Mouse (Mus musculus): ENCODE results near the gene Pnkd. TPM values are rescaled to one million over a fixed set of nuclear protein-coding genes. Genes with fewer than 3 reads are reported as not detected.
A peak's percentile ranks its signal among the peaks of the same experiment; 100 is the strongest.

The Pnkd gene
- polyA plus RNA-seq, 1 experiment from 2014 or later, result 103 TPM

- no peak for ATAC-seq (ENCODE audit: insufficient read depth)
- Histone ChIP-seq H3K4me2 (no peak overlapping the region), H3K4me1 (ENCODE audit: insufficient read depth) (peaks cover 12% of the 10 kb centered on the region), H3K27me3 (ENCODE audit: insufficient read depth, low read length) (no peaks in the 10 kb centered on the region), H3K27ac (ENCODE audit: low read depth) (no peak overlapping the region), H3K9ac (no peak overlapping the region), H3K36me3 (ENCODE audit: insufficient read depth) (no peaks in the 10 kb centered on the region), H3K9me3 (ENCODE audit: low read depth, low read length) (no peaks in the 10 kb centered on the region), H3K4me3 (ENCODE audit: low read depth, low read length) (no peak overlapping the region)
- WGBS, result 64% methylated on average over 7 of the region's 7 CpGs
- TF ChIP-seq CTCF (IDR thresholded peaks at IDR 0.05; ENCODE audit: low read depth), result no peak
- DNase-seq, result no peak
These were observed 45.2 kb downstream of the Pnkd start for GRCm38 (mm10) chr1:74329899-74330431.

- no peak for TF ChIP-seq CTCF (IDR thresholded peaks at IDR 0.05; ENCODE audit: low read depth)
- Histone ChIP-seq H3K9ac (no peak overlapping the region), H3K4me2 (no peak overlapping the region), H3K27ac (ENCODE audit: low read depth) (peak overlapping the region; percentile 44), H3K36me3 (ENCODE audit: insufficient read depth) (no peaks in the 10 kb centered on the region), H3K27me3 (ENCODE audit: insufficient read depth, low read length) (no peaks in the 10 kb centered on the region), H3K9me3 (ENCODE audit: low read depth, low read length) (no peaks in the 10 kb centered on the region), H3K4me1 (ENCODE audit: insufficient read depth) (peaks cover 12% of the 10 kb centered on the region), H3K4me3 (ENCODE audit: low read depth, low read length) (no peak overlapping the region)
- ATAC-seq (ENCODE audit: insufficient read depth) (no peak), DNase-seq (peak; percentile 30)
- 68% methylated on average over 4 of the region's 4 CpGs for WGBS
These were observed 46.4 kb downstream of the Pnkd start for GRCm38 (mm10) chr1:74331046-74331681.

GRCm38 (mm10) chr1:74332241-74332763 lies 47.6 kb downstream of the Pnkd start:
- Histone ChIP-seq H3K4me2 (peak overlapping the region; percentile 73), H3K36me3 (ENCODE audit: insufficient read depth) (no peaks in the 10 kb centered on the region), H3K4me3 (ENCODE audit: low read depth, low read length) (peak overlapping the region; percentile 48), H3K9ac (peak overlapping the region; percentile 51), H3K27me3 (ENCODE audit: insufficient read depth, low read length) (no peaks in the 10 kb centered on the region), H3K9me3 (ENCODE audit: low read depth, low read length) (no peaks in the 10 kb centered on the region), H3K4me1 (ENCODE audit: insufficient read depth) (peaks cover 12% of the 10 kb centered on the region), H3K27ac (ENCODE audit: low read depth) (peak overlapping the region; percentile 77)
- whole genome bisulfite sequencing, result under 1% methylated on average over 36 of the region's 36 CpGs
- ATAC-seq (ENCODE audit: insufficient read depth) (peak; percentile 98), DNase-seq (peak; percentile 100)
- peak; percentile 67 for TF ChIP-seq CTCF (IDR thresholded peaks at IDR 0.05; ENCODE audit: low read depth)

- DNase-seq, result no peak
- 3% methylated on average over 9 of the region's 9 CpGs for WGBS
- Histone ChIP-seq H3K4me2 (peak overlapping the region; percentile 73), H3K36me3 (ENCODE audit: insufficient read depth) (no peaks in the 10 kb centered on the region), H3K9ac (peak overlapping the region; percentile 51), H3K4me1 (ENCODE audit: insufficient read depth) (peaks cover 12% of the 10 kb centered on the region), H3K27ac (ENCODE audit: low read depth) (peak overlapping the region; percentile 77; the same call in 1 of the 2 replicates), H3K27me3 (ENCODE audit: insufficient read depth, low read length) (no peaks in the 10 kb centered on the region), H3K4me3 (ENCODE audit: low read depth, low read length) (peak overlapping the region; percentile 48), H3K9me3 (ENCODE audit: low read depth, low read length) (no peaks in the 10 kb centered on the region)
- TF ChIP-seq CTCF (IDR thresholded peaks at IDR 0.05; ENCODE audit: low read depth), result no peak
- peak; percentile 6; the same call in 1 of the 2 replicates for ATAC-seq (ENCODE audit: insufficient read depth)
These were observed 48.2 kb downstream of the Pnkd start for GRCm38 (mm10) chr1:74332930-74333329.

GRCm38 (mm10) chr1:74334607-74335006 lies 49.9 kb downstream of the Pnkd start:
- DNase-seq (no peak), ATAC-seq (ENCODE audit: insufficient read depth) (no peak)
- TF ChIP-seq CTCF (IDR thresholded peaks at IDR 0.05; ENCODE audit: low read depth), result no peak
- Histone ChIP-seq H3K9me3 (ENCODE audit: low read depth, low read length) (no peaks in the 10 kb centered on the region), H3K36me3 (ENCODE audit: insufficient read depth) (no peaks in the 10 kb centered on the region), H3K4me2 (no peak overlapping the region), H3K9ac (no peak overlapping the region), H3K4me3 (ENCODE audit: low read depth, low read length) (no peak overlapping the region), H3K27me3 (ENCODE audit: insufficient read depth, low read length) (no peaks in the 10 kb centered on the region), H3K4me1 (ENCODE audit: insufficient read depth) (peaks cover 12% of the 10 kb centered on the region), H3K27ac (ENCODE audit: low read depth) (no peak overlapping the region)
- 81% methylated on average over 3 of the region's 3 CpGs for WGBS

GRCm38 (mm10) chr1:74335033-74335432 lies 50.3 kb downstream of the Pnkd start:
- no peak overlapping the region for H3K4me2 ChIP-seq
- H3K36me3 ChIP-seq (ENCODE audit: insufficient read depth), result no peaks in the 10 kb centered on the region
- H3K4me3 ChIP-seq (ENCODE audit: low read depth, low read length), result no peak overlapping the region
- no peak overlapping the region for H3K9ac ChIP-seq
- no peak for DNase-seq
- ATAC-seq (ENCODE audit: insufficient read depth), result no peak
- no peak overlapping the region for H3K27ac ChIP-seq (ENCODE audit: low read depth)
- no peaks in the 10 kb centered on the region for H3K27me3 ChIP-seq (ENCODE audit: insufficient read depth, low read length)
- no peaks in the 10 kb centered on the region for H3K9me3 ChIP-seq (ENCODE audit: low read depth, low read length)
- peaks cover 12% of the 10 kb centered on the region for H3K4me1 ChIP-seq (ENCODE audit: insufficient read depth)
- 66% methylated on average over 4 of the region's 4 CpGs for WGBS
- no peak for TF ChIP-seq CTCF (IDR thresholded peaks at IDR 0.05; ENCODE audit: low read depth)

- H3K27ac ChIP-seq (ENCODE audit: low read depth), result no peak overlapping the region
- H3K27me3 ChIP-seq (ENCODE audit: insufficient read depth, low read length), result no peaks in the 10 kb centered on the region
- peaks cover 12% of the 10 kb centered on the region for H3K4me1 ChIP-seq (ENCODE audit: insufficient read depth)
- H3K9ac ChIP-seq, result no peak overlapping the region
- H3K36me3 ChIP-seq (ENCODE audit: insufficient read depth), result no peaks in the 10 kb centered on the region
- no peak for TF ChIP-seq CTCF (IDR thresholded peaks at IDR 0.05; ENCODE audit: low read depth)
- WGBS, result 80% methylated on average over 6 of the region's 6 CpGs
- no peak overlapping the region for H3K4me3 ChIP-seq (ENCODE audit: low read depth, low read length)
- no peak for ATAC-seq (ENCODE audit: insufficient read depth)
- DNase-seq, result no peak
- H3K4me2 ChIP-seq, result no peak overlapping the region
- H3K9me3 ChIP-seq (ENCODE audit: low read depth, low read length), result no peaks in the 10 kb centered on the region
These were observed 50.9 kb downstream of the Pnkd start for GRCm38 (mm10) chr1:74335436-74336170.
